Mouse (Mus musculus): Measurements from ENCODE around the gene Avpi1. TPM values are rescaled to one million over a fixed set of nuclear protein-coding genes. Genes with fewer than 3 reads are reported as not detected.

Gene Avpi1
- total RNA-seq, 2 experiments from 2014 or later, result 20.6 to 21.4 TPM

DNA sequence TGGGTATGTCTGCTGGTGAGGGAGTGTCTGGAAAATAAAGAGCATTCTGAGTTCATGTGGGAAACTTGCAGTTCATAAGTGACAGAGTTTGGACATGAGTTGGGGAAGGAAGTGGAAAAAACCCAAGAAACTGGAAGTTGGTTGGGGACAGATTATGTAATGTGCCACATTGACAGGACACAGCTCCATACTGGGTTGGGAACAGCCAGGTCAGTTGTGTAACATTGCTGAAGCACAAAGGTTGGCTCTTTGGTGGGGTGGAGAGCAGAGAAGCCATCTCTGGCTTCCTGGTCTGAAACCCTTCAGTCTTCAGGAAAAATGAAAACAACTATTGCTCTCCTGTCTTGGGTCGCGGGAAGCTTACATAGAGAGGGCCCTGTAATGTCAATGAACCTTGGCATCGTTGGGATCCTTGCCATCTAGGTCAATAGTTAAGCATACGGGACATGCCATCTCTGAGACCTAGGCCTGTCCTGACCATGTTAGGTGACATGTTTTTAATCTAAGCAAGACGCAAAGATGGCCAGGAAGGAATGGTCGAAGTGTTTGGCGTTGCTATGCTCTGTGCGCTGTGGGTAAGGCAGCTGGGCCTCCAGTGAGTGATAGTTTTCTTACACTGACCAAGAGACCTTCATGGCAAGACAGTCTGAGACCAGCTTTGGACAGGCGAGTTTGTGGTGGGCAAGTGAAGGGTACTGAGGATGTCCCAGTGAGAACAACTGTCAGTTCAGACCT lies 17.6 kb upstream of the Avpi1 start:
- intact Hi-C loops (cut with DNase I), result loop anchor here (5.0 kb wide), 1 partner anchor 109 kb away; the partner anchor contains the start of gene Ankrd2
- no peak for DNase-seq (ENCODE audit: extremely low spot score in 1 of 2, low spot score in 2 of 2)

DNA sequence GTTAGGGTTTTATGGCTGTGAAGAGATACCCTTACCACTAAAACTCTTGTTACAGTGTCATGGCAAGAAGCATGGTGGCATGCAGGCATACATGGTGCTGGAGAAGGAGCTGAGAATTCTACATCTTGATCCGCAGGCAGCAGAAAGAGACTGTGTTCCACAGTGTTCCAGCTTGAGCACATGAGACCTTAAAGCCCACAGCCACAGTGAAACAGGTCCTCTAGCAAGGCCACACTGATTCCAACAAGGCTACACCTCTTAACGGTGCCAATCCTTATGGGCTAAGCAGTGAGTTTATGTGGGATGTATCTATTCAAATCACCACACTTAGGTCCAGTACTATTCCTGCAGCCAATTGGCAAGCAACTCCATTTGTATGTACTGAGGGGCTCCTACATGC lies 16.9 kb upstream of the Avpi1 start:
- DNase-seq (ENCODE audit: extremely low spot score in 1 of 2, low spot score in 2 of 2), result no peak
- intact Hi-C loops (cut with DNase I), result loop anchor here (5.0 kb wide), 1 partner anchor 108 kb away; the partner anchor contains the start of gene Ankrd2

DNA sequence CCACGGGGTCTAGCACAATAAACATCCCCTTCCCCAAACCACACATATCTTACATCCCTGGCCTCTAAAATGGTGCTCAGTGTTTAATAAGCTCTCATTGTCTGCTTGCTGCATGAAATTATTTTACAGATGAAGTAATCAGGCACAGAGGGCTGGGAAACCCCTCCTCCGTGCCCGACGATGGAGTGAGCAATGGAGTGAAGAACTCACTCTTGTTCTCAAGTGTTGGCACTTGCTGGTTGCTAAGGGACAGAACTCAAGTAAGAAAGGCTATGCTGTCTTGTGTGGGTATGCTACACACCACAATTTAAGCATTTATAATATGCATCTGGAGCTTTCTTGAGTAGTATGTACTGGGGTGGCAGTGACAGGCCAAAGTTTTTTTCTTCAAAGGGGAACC lies 16.4 kb upstream of the Avpi1 start:
- no peak for DNase-seq (ENCODE audit: extremely low spot score in 1 of 2, low spot score in 2 of 2)
- intact Hi-C loops (cut with DNase I), result loop anchor here (5.0 kb wide), 1 partner anchor 108 kb away; the partner anchor contains the start of gene Ankrd2

- intact Hi-C loops (cut with DNase I), result loop anchor here (5.0 kb wide), 1 partner anchor 107 kb away; the partner anchor contains the start of gene Ankrd2
- peak; percentile 88 to 92 for DNase-seq (ENCODE audit: extremely low spot score in 1 of 2, low spot score in 2 of 2)
Observed at GRCm38 (mm10) chr19:42144541-42145167, 15.8 kb upstream of the Avpi1 start.

GRCm38 (mm10) chr19:42144067-42144466 lies 15.2 kb upstream of the Avpi1 start:
- DNase-seq (ENCODE audit: extremely low spot score in 1 of 2, low spot score in 2 of 2), result no peak
- intact Hi-C loops (cut with DNase I), result no loop called here

GRCm38 (mm10) chr19:42142757-42143156 lies 13.9 kb upstream of the Avpi1 start:
- intact Hi-C loops (cut with DNase I), result no loop called here

GRCm38 (mm10) chr19:42141998-42142397 lies 13.1 kb upstream of the Avpi1 start:
- DNase-seq (ENCODE audit: extremely low spot score in 1 of 2, low spot score in 2 of 2), result no peak
- intact Hi-C loops (cut with DNase I), result no loop called here

More at GRCm38 (mm10) chr19:42142757-42143156, 13.9 kb upstream of the Avpi1 start:
- no peak for DNase-seq (ENCODE audit: extremely low spot score in 1 of 2, low spot score in 2 of 2)

GRCm38 (mm10) chr19:42139724-42140517 lies 11.1 kb upstream of the Avpi1 start:
- intact Hi-C loops (cut with DNase I), result no loop called here
- DNase-seq (ENCODE audit: extremely low spot score in 1 of 2, low spot score in 2 of 2), result no peak

DNA sequence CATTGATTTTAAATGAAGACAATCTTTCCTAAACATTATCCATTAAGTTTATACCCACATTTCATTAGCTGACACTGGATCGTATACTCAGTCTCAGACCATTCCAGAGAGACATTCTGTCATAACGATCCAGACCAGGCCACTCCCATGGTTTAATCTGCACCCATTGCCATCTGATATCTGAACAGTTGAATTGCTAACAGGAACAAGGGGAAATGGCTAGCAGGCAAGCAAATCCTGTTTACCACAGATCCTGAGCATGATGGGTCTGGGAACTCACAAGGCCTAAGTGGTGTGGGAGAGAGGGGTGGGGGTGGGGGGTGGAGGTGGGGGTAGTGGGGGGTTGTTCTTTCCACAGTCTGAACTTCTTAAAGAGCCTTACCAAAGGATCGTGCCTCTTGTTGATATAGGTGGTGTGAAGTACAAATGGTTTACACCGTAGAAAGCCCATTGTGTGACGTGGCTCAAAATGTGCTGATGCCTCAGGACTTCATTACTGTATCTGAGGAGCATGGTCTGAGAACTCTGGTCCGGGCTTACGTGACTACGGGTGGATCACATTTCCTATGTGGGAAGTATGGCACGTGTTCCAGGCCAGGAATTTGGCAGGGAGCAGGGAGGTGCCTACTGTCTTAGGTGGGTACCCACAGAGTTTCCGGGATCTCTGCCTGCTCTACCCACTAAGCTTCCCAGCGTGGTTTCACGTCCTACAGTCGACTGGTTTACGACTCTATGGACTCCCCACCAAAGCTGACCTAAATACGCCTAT lies 9.8 kb upstream of the Avpi1 start:
- no peak for DNase-seq (ENCODE audit: extremely low spot score in 1 of 2, low spot score in 2 of 2)

DNA sequence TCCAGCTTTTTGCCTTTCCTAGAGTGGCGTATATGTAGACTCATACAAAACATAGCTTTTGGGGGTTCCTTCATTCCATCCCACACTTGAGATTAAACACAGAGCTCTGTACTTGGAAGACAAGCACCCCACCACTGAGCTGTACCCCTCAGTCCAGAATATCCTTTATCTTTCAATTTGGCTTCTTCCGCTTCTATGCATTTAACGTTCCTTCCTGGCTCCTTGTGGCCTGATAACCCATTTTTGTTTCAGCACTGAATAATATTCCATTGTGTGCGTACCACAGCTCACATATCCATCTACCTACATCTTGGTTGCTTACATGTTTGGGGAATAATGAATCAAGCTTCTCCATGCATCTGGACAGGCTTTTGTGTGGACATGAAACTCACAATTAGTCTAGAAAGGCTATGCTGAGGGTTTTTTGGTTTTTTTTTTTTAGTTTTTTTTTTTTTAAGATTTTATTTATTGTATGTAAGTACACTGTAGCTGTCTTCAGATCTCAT lies 8.4 kb upstream of the Avpi1 start:
- DNase-seq (ENCODE audit: extremely low spot score in 1 of 2, low spot score in 2 of 2), result no peak
- intact Hi-C loops (cut with DNase I), result no loop called here

More for the DNA sequence above, 9.8 kb upstream of the Avpi1 start:
- intact Hi-C loops (cut with DNase I), result no loop called here

DNA sequence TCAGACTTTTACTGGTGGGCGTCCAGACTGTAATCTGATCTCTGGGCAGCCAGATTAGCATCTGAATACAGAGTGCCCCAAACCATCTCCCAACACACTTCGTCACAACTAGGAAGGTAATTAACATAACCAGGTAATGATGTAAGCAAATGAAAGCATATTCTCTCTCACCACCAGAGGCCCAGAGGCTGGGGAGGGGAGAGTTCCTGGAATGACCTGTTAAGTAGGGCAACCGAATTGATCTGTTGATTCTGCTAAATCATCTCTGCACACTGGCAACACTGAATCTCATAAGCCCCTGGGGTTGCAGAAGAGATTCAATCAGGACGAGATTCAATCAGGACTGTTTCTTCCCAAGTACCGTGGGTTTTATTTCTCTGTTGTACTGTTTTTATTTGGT lies 7.3 kb upstream of the Avpi1 start:
- intact Hi-C loops (cut with DNase I), result no loop called here
- no peak for DNase-seq (ENCODE audit: extremely low spot score in 1 of 2, low spot score in 2 of 2)

- DNase-seq (ENCODE audit: extremely low spot score in 1 of 2, low spot score in 2 of 2), result no peak
- intact Hi-C loops (cut with DNase I), result no loop called here
Observed at GRCm38 (mm10) chr19:42135070-42135469, 6.2 kb upstream of the Avpi1 start.

GRCm38 (mm10) chr19:42131101-42131500 lies 2.2 kb upstream of the Avpi1 start:
- intact Hi-C loops (cut with DNase I), result no loop called here
- DNase-seq (ENCODE audit: extremely low spot score in 1 of 2, low spot score in 2 of 2), result no peak

- no peak for DNase-seq (ENCODE audit: extremely low spot score in 1 of 2, low spot score in 2 of 2)
- intact Hi-C loops (cut with DNase I), result no loop called here
Observed at GRCm38 (mm10) chr19:42130294-42130606, 1.4 kb upstream of the Avpi1 start.

GRCm38 (mm10) chr19:42129509-42130293 lies 842 bp upstream of the Avpi1 start:
- no peak for DNase-seq (ENCODE audit: extremely low spot score in 1 of 2, low spot score in 2 of 2)
- intact Hi-C loops (cut with DNase I), result no loop called here

GRCm38 (mm10) chr19:42128052-42128740 lies 663 bp downstream of the Avpi1 start:
- intact Hi-C loops (cut with DNase I), result no loop called here
- no peak for DNase-seq (ENCODE audit: extremely low spot score in 1 of 2, low spot score in 2 of 2)

- intact Hi-C loops (cut with DNase I), result no loop called here
- DNase-seq (ENCODE audit: extremely low spot score in 1 of 2, low spot score in 2 of 2), result no peak
Observed at GRCm38 (mm10) chr19:42127024-42127423, 1.8 kb downstream of the Avpi1 start.

Data from left cerebral cortex, postnatal 10 days (tissue).